Mouse (Mus musculus) retina, embryonic 14.5 days (tissue): Measurements from ENCODE around the gene Usf3.
A peak's percentile ranks its signal among the peaks of the same experiment; 100 is the strongest.

Source experiments
- DNase-seq: peaks from one replicate; pipeline ENCODE4 v3.0.0-alpha.2; 2015; ENCODE audit warnings: low spot score

The Usf3 gene

GRCm38 (mm10) chr16:44173155-44173941 is at the start of gene Usf3:
TSS of gene Usf3 (plus strand) at chr16:44173246.
- DNase-seq: no peak

DNA sequence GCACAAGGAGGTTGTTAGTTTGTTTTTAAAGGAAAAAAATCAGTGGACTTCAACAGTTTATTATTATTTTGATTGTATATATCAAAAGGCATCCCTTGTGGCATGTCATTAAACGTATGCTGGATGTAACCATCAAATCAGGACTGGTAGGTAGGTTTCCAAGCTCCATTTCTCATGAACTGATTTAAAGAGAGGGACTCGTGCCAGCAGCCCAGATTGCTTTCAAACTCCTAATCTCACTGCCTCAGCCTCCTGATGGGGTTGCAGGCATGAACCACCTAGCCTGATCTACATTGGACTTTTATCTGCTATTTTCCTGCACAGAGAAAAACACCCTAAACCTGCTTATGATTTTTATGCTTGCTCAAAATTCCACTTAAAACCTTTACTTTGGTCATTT is 49.3 kb upstream of the Usf3 start:
- no peak for DNase-seq

- DNase-seq: no peak
These were observed 48.3 kb upstream of the Usf3 start for GRCm38 (mm10) chr16:44124713-44125112.

DNA sequence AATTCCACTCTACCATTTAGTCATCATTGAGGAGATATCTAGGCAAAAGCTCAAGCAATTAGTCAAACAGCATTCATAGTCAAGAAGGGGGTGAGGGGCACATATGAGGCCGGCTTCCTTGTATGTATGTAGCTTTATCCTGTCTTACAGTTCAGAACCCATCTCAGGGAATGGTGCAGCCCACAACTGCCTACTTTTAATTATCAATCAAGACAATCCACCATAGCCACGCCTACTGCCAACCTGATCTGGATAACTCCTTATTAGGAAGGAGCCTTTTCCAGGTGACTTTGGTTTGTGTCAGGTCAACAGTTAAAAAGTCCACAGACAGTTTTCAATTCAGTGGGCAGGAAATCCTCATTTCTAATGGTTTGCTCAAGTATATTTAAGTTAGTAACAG is 47.6 kb upstream of the Usf3 start:
- no peak for DNase-seq

- DNase-seq: no peak
These were observed 46.6 kb upstream of the Usf3 start for GRCm38 (mm10) chr16:44126437-44126836.

- DNase-seq: no peak
These were observed 40.7 kb upstream of the Usf3 start for GRCm38 (mm10) chr16:44132300-44132699.

DNA sequence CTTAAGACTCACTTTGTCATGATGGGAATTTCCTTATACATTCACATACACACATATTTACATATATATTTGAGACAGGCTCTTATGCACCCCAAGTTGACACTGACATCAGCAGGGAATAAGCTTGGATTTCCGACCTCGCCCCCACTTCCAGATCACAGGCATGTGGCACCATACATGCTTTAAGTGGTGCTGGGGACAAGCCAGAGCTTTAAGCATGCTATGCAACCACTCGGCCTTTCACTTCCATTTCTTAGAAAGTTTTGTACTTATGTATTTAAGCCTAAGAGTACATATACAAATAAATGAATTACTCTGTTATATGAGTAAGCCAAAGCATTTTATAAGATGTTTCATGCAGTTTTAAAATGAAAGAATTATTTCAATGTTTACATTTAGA is 39.9 kb upstream of the Usf3 start:
- no peak for DNase-seq

DNA sequence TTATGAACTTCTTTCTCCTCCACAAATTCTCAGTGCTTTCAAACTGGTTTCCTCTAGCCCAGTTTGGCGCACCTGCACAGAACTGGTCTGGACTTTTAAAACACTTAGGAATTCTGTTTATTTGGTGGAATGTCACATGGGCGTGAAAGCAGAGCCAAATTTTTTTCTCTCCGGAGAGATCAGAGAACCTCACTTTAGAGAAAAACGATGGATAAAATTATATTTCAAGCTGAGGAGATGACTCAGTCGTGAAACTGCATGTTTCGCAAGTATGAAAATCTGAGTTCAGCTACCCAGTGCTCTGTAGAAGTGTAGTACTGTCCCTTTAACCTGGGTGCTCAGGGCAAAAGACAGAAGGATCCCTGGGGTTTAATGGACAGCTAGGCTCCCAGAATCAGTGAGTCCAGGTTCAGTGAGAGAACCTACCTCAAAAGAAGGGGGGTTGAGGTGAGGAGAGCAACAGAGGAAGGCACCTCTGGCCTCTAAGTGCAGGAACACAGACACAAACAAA is 36.5 kb upstream of the Usf3 start:
- DNase-seq: no peak

- DNase-seq: no peak
These were observed 34.6 kb upstream of the Usf3 start for GRCm38 (mm10) chr16:44138377-44138978.

GRCm38 (mm10) chr16:44138979-44139535 is 34.0 kb upstream of the Usf3 start:
- peak; percentile 95 for DNase-seq

- peak; percentile 96 for DNase-seq
These were observed 33.4 kb upstream of the Usf3 start, which contains the start of the genes Atp6v1a and Naa50 for GRCm38 (mm10) chr16:44139536-44140185. TSS of gene Atp6v1a (minus strand) at chr16:44139705. TSS of gene Naa50 (plus strand) at chr16:44139830.

GRCm38 (mm10) chr16:44140186-44140787 is 32.8 kb upstream of the Usf3 start:
- peak; percentile 77 for DNase-seq

DNA sequence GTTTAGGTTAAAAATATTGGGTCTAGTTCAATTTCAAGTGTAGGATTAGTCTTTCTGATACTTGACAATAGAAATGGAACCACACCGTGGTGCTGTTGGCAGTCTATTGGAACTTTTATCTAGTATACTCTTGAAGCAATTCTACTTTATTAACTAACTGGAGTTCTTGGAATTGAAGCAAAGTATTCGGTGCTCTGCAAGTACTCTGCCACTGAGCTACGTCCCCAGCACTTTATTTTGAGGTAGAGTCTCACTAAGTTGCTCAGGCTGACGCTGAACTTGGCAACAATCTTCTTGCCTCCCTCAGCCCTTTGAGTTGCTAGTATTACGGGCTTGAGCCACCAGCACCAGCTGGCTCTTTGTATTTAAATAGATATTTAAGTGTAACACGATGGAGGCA is 31.6 kb upstream of the Usf3 start:
- DNase-seq: peak; percentile 9

DNA sequence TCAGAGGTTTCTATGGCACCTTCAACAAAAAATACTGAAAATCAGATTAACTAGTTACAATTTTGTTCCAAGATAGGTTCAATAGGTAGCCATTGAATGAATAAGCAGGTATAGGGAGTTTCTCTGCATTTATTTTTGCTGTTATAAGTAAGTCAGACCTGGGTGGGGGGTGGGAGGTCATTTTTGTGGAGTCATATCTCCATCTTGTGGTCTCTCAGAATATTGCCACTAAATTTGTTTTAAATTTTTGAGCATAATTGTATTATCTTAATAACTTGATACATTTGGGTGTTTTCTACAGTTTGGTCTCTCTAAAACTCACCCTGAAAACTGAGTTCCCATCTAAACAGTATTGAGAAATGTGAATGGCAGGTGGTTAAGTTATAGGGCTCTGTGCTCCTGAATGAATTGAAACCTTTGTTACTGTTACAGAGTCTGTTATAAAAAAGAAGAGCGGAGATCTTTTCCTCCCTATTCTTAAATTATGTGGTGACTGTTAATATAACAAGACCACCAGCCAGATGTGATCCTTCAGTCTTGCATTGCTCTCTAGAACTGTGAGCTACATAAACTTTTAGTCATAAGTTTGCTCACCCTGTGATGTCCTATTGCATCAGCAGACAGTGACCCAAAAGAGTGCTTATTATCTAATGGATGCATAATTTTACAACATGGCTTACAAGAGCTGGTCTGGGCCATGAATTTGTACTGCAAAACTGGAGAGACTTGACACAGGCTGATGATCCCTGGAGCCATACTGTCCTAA is 23.9 kb upstream of the Usf3 start:
- DNase-seq: peak; percentile 28

DNA sequence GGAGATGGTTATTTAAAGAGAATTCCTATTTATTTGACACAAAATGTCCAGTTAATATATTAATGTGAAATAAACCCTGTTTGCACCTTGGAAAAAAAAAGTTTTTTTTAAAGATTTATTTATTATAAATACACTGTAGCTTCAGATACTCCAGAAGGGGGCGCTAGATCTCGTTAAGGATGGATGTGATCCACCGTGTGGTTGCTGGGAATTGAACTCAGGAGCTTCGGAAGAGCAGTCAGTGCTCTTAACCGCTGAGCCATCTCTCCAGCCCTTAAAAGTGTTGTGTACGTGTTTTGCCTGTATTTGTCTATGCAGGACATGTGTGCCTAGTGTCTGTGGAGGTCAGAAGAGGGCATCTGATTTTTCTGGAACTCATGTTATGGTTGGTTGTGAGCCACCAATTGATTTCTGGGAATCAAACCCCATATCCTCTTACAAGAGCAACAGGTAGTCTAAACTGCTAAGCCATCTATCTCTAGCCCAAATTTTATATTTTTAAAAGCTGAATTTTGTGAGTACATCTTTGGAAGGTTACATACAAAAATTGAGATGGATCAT is 18.5 kb upstream of the Usf3 start:
- DNase-seq: peak; percentile 21

GRCm38 (mm10) chr16:44159325-44159724 is 13.7 kb upstream of the Usf3 start:
- DNase-seq: no peak

DNA sequence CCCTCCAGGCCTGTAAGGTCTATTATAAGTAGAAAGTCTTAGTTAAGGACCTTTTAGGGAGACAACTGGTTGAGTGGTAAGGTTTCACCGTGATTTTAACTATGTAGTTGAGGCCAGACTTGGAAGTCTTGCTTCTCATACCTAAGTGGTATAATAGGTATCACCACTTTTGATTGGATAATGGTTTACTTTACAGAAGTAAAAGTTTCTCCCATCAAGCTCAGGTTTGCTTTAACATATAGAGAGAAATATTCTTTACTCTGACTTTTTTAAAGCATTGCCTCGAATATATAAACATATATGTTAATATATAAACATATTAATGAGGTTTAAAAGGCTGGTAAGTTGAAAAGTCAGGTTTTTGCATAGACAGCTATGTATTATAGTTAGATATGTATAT is 9.2 kb upstream of the Usf3 start:
- no peak for DNase-seq

- no peak for DNase-seq
These were observed 7.9 kb upstream of the Usf3 start for GRCm38 (mm10) chr16:44165182-44165581.

GRCm38 (mm10) chr16:44168990-44169389 is 4.1 kb upstream of the Usf3 start:
- no peak for DNase-seq

- DNase-seq: peak; percentile 98
These were observed 520 bp upstream of the Usf3 start for GRCm38 (mm10) chr16:44172297-44173154.
